Mouse (Mus musculus): Measurements from ENCODE around the gene Bag3. TPM values are rescaled to one million over a fixed set of nuclear protein-coding genes. Genes with fewer than 3 reads are reported as not detected.
A peak's percentile ranks its signal among the peaks of the same experiment; 100 is the strongest.

Gene Bag3
- polyA plus RNA-seq (2016; fragmentation: Nextera tagmentation; extraction: Ambion mirVana), result 21.3 and 22.0 TPM in 2 replicates

DNA sequence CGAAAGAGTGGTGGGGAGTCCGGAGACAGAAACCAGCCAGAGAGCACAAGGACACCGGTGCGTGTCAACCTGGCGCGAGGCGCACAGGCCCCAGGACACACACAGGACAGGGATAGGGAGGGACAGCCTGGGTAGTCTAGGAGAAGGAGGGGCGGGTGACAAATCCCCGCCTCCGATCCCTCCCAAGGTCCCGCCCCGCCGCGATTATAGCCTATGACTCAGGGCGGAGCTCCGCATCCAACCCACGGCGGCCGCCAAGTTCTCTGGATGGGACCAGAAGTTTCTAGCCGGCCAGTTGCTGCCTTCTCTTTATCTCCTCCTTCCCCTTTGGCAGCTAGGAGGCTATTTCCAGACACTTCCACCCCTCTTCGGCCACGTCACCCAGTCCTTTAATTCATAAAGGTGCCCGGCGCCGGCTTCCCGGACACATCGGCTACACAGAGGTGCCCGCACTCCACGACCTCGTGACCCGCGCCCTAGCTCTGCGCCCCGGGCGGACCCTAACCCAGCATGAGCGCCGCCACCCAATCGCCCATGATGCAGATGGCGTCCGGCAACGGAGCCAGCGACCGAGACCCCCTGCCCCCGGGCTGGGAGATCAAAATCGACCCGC is at the start of gene Bag3:
TSS of gene Bag3 (plus strand) at position 268 of the 613 bp plus-strand sequence.
- Histone ChIP-seq H3K9me3 (replicated peaks) (no peaks in the 10 kb centered on the region), H3K27ac (ENCODE audit: poor library complexity, severe bottlenecking) (peak within 1 kb of the TSS; percentile 99), H3K27me3 (replicated peaks) (no peaks in the 10 kb centered on the region), H3K4me3 (peak within 1 kb of the TSS; percentile 87), H3K4me2 (peak within 1 kb of the TSS; percentile 82), H3K9ac (peak within 1 kb of the TSS; percentile 93), H3K4me1 (replicated peaks) (peaks cover 31% of the 10 kb centered on the region), H3K36me3 (0 out of 2 replicates have a peak, but pooled peaks cover 2% of the 10 kb centered on the region)
- under 1% methylated on average over 45 of the region's 46 CpGs for WGBS
- ATAC-seq (ENCODE audit: insufficient number of reproducible peaks, low FRiP score), result peak; percentile 95

DNA sequence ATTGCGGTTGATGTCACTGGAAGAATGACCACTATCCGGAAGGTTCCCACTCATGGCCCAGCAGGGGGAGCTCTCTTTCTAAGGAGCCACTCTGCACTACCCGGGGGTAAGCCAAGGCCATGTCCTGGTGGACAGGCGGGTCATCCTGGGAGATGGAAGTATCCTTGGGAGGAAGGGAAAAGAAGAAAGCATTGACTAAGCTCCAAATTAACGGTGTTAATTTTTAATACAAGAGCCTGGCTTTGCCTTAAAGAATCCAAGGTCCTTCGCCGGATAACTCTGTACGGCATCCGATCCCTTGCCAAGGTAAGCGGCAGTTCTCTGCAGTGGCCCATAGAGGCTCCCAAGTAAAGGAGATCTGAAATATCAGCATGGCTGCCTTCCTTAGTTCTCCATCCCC is 49.1 kb upstream of the Bag3 start:
- ATAC-seq (ENCODE audit: insufficient number of reproducible peaks, low FRiP score), result peak; percentile 73; the same call in 1 of the 2 replicates

DNA sequence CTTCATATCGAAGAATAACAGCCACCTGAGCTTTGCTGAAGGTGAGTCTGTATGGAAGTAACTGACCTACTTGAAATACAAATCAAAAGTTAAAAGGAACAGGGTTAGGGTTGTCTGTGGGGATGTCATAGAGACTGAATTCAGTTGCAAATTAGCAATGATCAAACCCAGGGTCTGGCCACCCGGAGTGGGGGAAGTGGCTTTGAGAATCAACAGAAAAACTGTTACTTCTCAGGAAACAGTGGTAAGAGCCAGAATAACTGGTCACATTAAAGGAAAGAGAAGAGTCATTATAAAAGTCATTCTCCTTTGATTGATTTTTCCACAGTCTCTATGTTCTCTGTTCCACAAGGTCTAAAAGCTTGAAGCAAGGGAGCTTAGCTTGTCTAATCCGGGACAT is 34.4 kb upstream of the Bag3 start:
- H3K4me1 ChIP-seq (replicated peaks), result no peaks in the 10 kb centered on the region
- no peak overlapping the region for H3K27ac ChIP-seq (ENCODE audit: poor library complexity, severe bottlenecking)
- 90% methylated on average over 3 of the region's 3 CpGs for WGBS
- H3K9me3 ChIP-seq (replicated peaks), result peaks cover 31% of the 10 kb centered on the region
- H3K36me3 ChIP-seq, result no peaks in the 10 kb centered on the region
- no peak for ATAC-seq (ENCODE audit: insufficient number of reproducible peaks, low FRiP score)
- H3K9ac ChIP-seq, result no peak overlapping the region
- no peak overlapping the region for H3K4me2 ChIP-seq
- no peak overlapping the region for H3K4me3 ChIP-seq
- H3K27me3 ChIP-seq (replicated peaks), result no peaks in the 10 kb centered on the region

More for the DNA sequence above, 49.1 kb upstream of the Bag3 start:
- H3K27ac ChIP-seq (ENCODE audit: poor library complexity, severe bottlenecking), result no peak overlapping the region
- no peaks in the 10 kb centered on the region for H3K36me3 ChIP-seq
- 37% methylated on average over 10 of the region's 10 CpGs for WGBS
- H3K27me3 ChIP-seq (replicated peaks), result no peaks in the 10 kb centered on the region
- H3K9ac ChIP-seq, result no peak overlapping the region
- no peaks in the 10 kb centered on the region for H3K9me3 ChIP-seq (replicated peaks)
- 0 out of 2 replicates have a peak overlapping the region, but pooled peaks have one; percentile 5 for H3K4me3 ChIP-seq
- H3K4me1 ChIP-seq (replicated peaks), result no peaks in the 10 kb centered on the region
- peak overlapping the region; percentile 46 for H3K4me2 ChIP-seq

GRCm38 (mm10) chr7:128494546-128494945 is 28.9 kb upstream of the Bag3 start:
- peaks cover 1% of the 10 kb centered on the region; the same call in 1 of the 2 replicates for H3K4me1 ChIP-seq (replicated peaks)
- peak; percentile 85 for ATAC-seq (ENCODE audit: insufficient number of reproducible peaks, low FRiP score)
- 82% methylated on average over 5 of the region's 5 CpGs for WGBS
- H3K4me2 ChIP-seq, result no peak overlapping the region
- no peak overlapping the region for H3K4me3 ChIP-seq
- no peaks in the 10 kb centered on the region for H3K27me3 ChIP-seq (replicated peaks)
- peaks cover 7% of the 10 kb centered on the region; the same call in 1 of the 2 replicates for H3K9me3 ChIP-seq (replicated peaks)
- H3K9ac ChIP-seq, result no peak overlapping the region
- H3K27ac ChIP-seq (ENCODE audit: poor library complexity, severe bottlenecking), result no peak overlapping the region
- H3K36me3 ChIP-seq, result no peaks in the 10 kb centered on the region

DNA sequence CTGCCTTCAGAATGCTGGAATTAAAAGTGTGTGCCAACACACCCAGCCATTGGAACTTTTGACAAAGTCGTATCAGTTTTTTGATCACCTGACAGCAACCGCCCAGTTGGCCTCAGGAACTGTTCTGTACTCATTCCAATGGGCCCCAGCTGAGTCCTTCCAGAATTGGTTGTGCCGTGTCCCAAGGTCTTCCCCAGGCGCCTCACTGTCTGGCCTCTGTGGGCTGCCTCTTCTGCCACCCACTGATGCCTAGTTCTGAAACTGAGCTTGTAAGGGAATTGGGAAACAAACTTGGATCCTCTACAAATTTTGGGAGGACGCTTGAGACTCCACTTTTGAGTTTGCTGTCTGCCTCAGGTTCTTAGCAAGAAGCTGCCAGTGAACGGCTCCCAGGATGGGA is 23.6 kb upstream of the Bag3 start:
- Histone ChIP-seq H3K4me3 (no peak overlapping the region), H3K9me3 (replicated peaks) (peaks cover 7% of the 10 kb centered on the region; the same call in 1 of the 2 replicates), H3K4me1 (replicated peaks) (peaks cover 13% of the 10 kb centered on the region), H3K27ac (ENCODE audit: poor library complexity, severe bottlenecking) (no peak overlapping the region), H3K4me2 (no peak overlapping the region), H3K9ac (no peak overlapping the region), H3K36me3 (no peaks in the 10 kb centered on the region), H3K27me3 (replicated peaks) (no peaks in the 10 kb centered on the region)
- 71% methylated on average over 6 of the region's 6 CpGs for WGBS
- no peak for ATAC-seq (ENCODE audit: insufficient number of reproducible peaks, low FRiP score)

DNA sequence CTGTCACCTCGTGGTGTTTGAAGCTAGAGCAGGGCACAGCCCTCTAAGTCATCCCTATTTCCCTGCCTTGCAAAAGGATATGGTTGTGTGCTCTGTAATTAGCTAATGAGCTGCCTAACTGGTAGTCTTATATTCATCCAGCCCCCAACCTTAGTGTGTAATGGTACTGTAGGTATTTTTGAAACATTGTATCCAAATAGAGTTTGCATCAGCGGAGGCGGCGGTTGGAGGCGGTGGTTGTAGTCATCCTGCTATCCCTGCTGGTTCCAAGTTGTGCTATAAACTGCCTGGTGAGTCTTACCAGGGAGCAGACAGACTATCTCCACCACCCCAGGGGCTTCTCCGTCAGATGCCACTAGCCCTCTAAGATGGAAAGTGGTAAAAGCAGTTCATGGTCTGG is 19.3 kb upstream of the Bag3 start:
- no peaks in the 10 kb centered on the region for H3K36me3 ChIP-seq
- no peak overlapping the region for H3K9ac ChIP-seq
- H3K27ac ChIP-seq (ENCODE audit: poor library complexity, severe bottlenecking), result no peak overlapping the region
- ATAC-seq (ENCODE audit: insufficient number of reproducible peaks, low FRiP score), result no peak
- no peak overlapping the region for H3K4me2 ChIP-seq
- no peaks in the 10 kb centered on the region for H3K9me3 ChIP-seq (replicated peaks)
- no peak overlapping the region for H3K4me3 ChIP-seq
- 83% methylated on average over 6 of the region's 6 CpGs for WGBS
- H3K4me1 ChIP-seq (replicated peaks), result peaks cover 13% of the 10 kb centered on the region
- no peaks in the 10 kb centered on the region for H3K27me3 ChIP-seq (replicated peaks)

- Histone ChIP-seq H3K4me1 (replicated peaks) (peaks cover 13% of the 10 kb centered on the region; the same call in 1 of the 2 replicates), H3K4me3 (no peak overlapping the region), H3K9me3 (replicated peaks) (no peaks in the 10 kb centered on the region), H3K27me3 (replicated peaks) (no peaks in the 10 kb centered on the region), H3K36me3 (no peaks in the 10 kb centered on the region), H3K9ac (no peak overlapping the region), H3K27ac (ENCODE audit: poor library complexity, severe bottlenecking) (no peak overlapping the region), H3K4me2 (no peak overlapping the region)
- 80% methylated on average over 5 of the region's 5 CpGs for WGBS
- no peak for ATAC-seq (ENCODE audit: insufficient number of reproducible peaks, low FRiP score)
These were observed 11.5 kb upstream of the Bag3 start for GRCm38 (mm10) chr7:128511936-128512335.

DNA sequence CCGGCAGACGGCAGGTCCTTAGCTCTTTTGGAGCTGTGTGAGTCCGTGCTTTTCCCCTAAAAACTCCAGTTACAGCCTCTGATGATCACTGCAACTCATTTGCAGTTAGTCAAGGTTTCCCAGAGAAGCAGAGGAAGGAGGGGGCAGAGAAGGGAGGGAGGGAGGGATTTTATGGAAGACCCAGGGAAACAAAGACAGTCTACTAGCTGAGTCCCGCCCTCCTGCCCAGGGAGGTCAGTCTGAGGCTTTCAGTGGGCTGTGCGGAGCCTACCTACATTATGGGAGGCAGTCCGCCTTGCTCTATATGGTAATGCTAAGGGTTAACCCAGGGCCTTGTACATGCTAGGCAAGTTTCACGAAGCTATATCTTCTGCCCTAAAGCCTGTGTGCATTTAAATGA is 9.9 kb upstream of the Bag3 start:
- H3K27ac ChIP-seq (ENCODE audit: poor library complexity, severe bottlenecking), result no peak overlapping the region
- no peak overlapping the region for H3K4me3 ChIP-seq
- no peak overlapping the region for H3K9ac ChIP-seq
- H3K9me3 ChIP-seq (replicated peaks), result no peaks in the 10 kb centered on the region
- no peaks in the 10 kb centered on the region for H3K27me3 ChIP-seq (replicated peaks)
- peaks cover 13% of the 10 kb centered on the region; the same call in 1 of the 2 replicates for H3K4me1 ChIP-seq (replicated peaks)
- H3K36me3 ChIP-seq, result no peaks in the 10 kb centered on the region
- no peak overlapping the region for H3K4me2 ChIP-seq
- WGBS, result 57% methylated on average over 7 of the region's 7 CpGs
- ATAC-seq (ENCODE audit: insufficient number of reproducible peaks, low FRiP score), result no peak

DNA sequence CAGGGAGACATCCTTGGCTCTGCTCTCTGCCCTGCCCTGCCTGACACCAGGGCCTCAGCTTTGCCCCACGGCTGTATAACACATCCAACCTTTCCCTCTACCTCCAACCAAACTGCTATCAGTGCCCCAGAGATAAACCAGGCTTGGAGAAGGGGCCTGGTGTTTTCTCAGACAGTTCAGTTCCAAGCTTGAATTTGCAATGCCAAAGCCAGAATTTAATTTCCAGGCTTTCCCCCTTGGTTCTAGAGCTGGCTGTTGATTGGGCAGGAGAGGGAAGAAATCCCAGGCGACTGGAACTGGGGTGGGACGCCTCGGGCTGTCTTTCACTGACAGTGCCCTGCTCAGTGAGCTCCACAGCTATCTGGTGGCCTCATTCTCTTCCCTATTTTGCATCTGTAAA is 9.1 kb upstream of the Bag3 start:
- Histone ChIP-seq H3K36me3 (no peaks in the 10 kb centered on the region), H3K4me2 (no peak overlapping the region), H3K27me3 (replicated peaks) (no peaks in the 10 kb centered on the region), H3K27ac (ENCODE audit: poor library complexity, severe bottlenecking) (no peak overlapping the region), H3K9me3 (replicated peaks) (no peaks in the 10 kb centered on the region), H3K9ac (no peak overlapping the region), H3K4me1 (replicated peaks) (peaks cover 13% of the 10 kb centered on the region; the same call in 1 of the 2 replicates), H3K4me3 (no peak overlapping the region)
- WGBS, result 24% methylated on average over 4 of the region's 4 CpGs
- no peak for ATAC-seq (ENCODE audit: insufficient number of reproducible peaks, low FRiP score)

- H3K27me3 ChIP-seq (replicated peaks), result no peaks in the 10 kb centered on the region
- no peak overlapping the region for H3K27ac ChIP-seq (ENCODE audit: poor library complexity, severe bottlenecking)
- no peak for ATAC-seq (ENCODE audit: insufficient number of reproducible peaks, low FRiP score)
- 74% methylated on average over 4 of the region's 4 CpGs for WGBS
- no peaks in the 10 kb centered on the region for H3K9me3 ChIP-seq (replicated peaks)
- H3K4me1 ChIP-seq (replicated peaks), result peaks cover 18% of the 10 kb centered on the region; the same call in 1 of the 2 replicates
- no peaks in the 10 kb centered on the region for H3K36me3 ChIP-seq
- no peak overlapping the region for H3K4me3 ChIP-seq
- no peak overlapping the region for H3K4me2 ChIP-seq
- no peak overlapping the region for H3K9ac ChIP-seq
These were observed 7.1 kb upstream of the Bag3 start for GRCm38 (mm10) chr7:128516346-128516745.

GRCm38 (mm10) chr7:128519316-128520050 is 3.9 kb upstream of the Bag3 start:
- H3K4me3 ChIP-seq, result no peak overlapping the region
- H3K9me3 ChIP-seq (replicated peaks), result no peaks in the 10 kb centered on the region
- peak overlapping the region; percentile 35; the same call in 1 of the 2 replicates for H3K4me2 ChIP-seq
- H3K36me3 ChIP-seq, result no peaks in the 10 kb centered on the region
- peaks cover 14% of the 10 kb centered on the region for H3K4me1 ChIP-seq (replicated peaks)
- no peaks in the 10 kb centered on the region for H3K27me3 ChIP-seq (replicated peaks)
- H3K27ac ChIP-seq (ENCODE audit: poor library complexity, severe bottlenecking), result no peak overlapping the region
- no peak overlapping the region for H3K9ac ChIP-seq
- WGBS, result 53% methylated on average over 16 of the region's 16 CpGs
- ATAC-seq (ENCODE audit: insufficient number of reproducible peaks, low FRiP score), result no peak

Data from heart, embryonic 12.5 days (tissue).